Mouse (Mus musculus): ENCODE results near the gene AC124108.1.

- TF ChIP-seq POLR2A (IDR thresholded peaks at IDR 0.05; ENCODE audit: control insufficient read depth, low read depth, low read length) (no peak), CTCF (IDR thresholded peaks at IDR 0.05; ENCODE audit: control insufficient read depth, insufficient read depth, insufficient replicate concordance, low read depth, low read length) (no peak)
Measured at GRCm38 (mm10) chr1:132246137-132246536, 54.9 kb downstream of the AC124108.1 start.

Measured in testis, adult 2 months (tissue).